In genomic region chr3:27371725-27372650, GRCm38 (mm10) we compare ENCODE assay signal across 10 mouse cellular contexts. TPM values are rescaled to one million over a fixed set of nuclear protein-coding genes. Genes with fewer than 3 reads are reported as not detected.
DNase-seq lines count a peak whose midpoint lies in the region; ATAC-seq and TF ChIP-seq lines count a peak whose summit lies in the region.
"Had no signal": no experiment of that assay in that cellular context is flagged by ENCODE, and none has a peak within 500 bp of the region (broad histone marks: within the 10 kb centered on the region; RNA-seq: fewer than 3 reads in every experiment).

No protein-coding gene starts in this region.

- in situ Hi-C loops in ES-E14 (cut with MboI; ENCODE audit: low sequenced_read_pairs in 2 of 2, unreplicated experiment in 2 of 2): no loop called here

- H3K36me3 ChIP-seq in heart, embryonic 13.5 days: no peaks in the 10 kb centered on the region
- no peaks in the 10 kb centered on the region for H3K36me3 ChIP-seq in ES-E14 (ENCODE audit: control insufficient read depth, insufficient read depth, low read length, poor library complexity, severe bottlenecking)
- no peaks in the 10 kb centered on the region for H3K36me3 ChIP-seq in forebrain, embryonic 16.5 days (ENCODE audit: control insufficient read depth, insufficient read depth)
- H3K36me3 ChIP-seq in midbrain, embryonic 14.5 days (ENCODE audit: control insufficient read depth, insufficient read depth, low read length): no peaks in the 10 kb centered on the region

- H3K4me1 ChIP-seq in heart, embryonic 13.5 days: peaks cover 11% of the 10 kb centered on the region
- peaks cover 0 to 6% of the 10 kb centered on the region in 2 experiments; a peak in 1 of 4 replicates for H3K4me1 ChIP-seq in ES-E14 (ENCODE audit: control insufficient read depth in 2 of 2, insufficient read depth in 2 of 2, low read length in 2 of 2, poor library complexity in 1 of 2)
- peaks cover 16% of the 10 kb centered on the region for H3K4me1 ChIP-seq in forebrain, embryonic 16.5 days (replicated peaks; ENCODE audit: control insufficient read depth, insufficient read depth, low read length)
- H3K4me1 ChIP-seq in midbrain, embryonic 14.5 days (ENCODE audit: control insufficient read depth, insufficient read depth, low read length): peaks cover 3% of the 10 kb centered on the region; the same call in 1 of the 2 replicates

- H3K9ac ChIP-seq in heart, embryonic 13.5 days: no peak overlapping the region
- 0 out of 2 replicates have a peak overlapping the region, but pooled peaks have one; percentile 4 for H3K9ac ChIP-seq in ES-E14 (ENCODE audit: insufficient read depth, low read depth, low read length, poor library complexity, severe bottlenecking)
- H3K9ac ChIP-seq in forebrain, embryonic 16.5 days (replicated peaks; ENCODE audit: low read depth, low read length): peak overlapping the region; percentile 46
- peak overlapping the region; percentile 40; the same call in 1 of the 2 replicates for H3K9ac ChIP-seq in midbrain, embryonic 14.5 days (replicated peaks; ENCODE audit: low read length)

- DNase-seq in heart, adult 8-10 months (ENCODE audit: low spot score): no peak
- no peak for DNase-seq in ES-E14 (ENCODE audit: low read depth, low spot score)
- peak; percentile 62 for DNase-seq in midbrain, embryonic 14.5 days
- DNase-seq in gastrocnemius, adult 18-20 months (ENCODE audit: low spot score): no peak
- no peak for DNase-seq in layer of hippocampus, adult 9-10 months (ENCODE audit: low spot score)

- peak overlapping the region; percentile 57 for H3K4me2 ChIP-seq in heart, embryonic 13.5 days
- H3K4me2 ChIP-seq in forebrain, embryonic 16.5 days (ENCODE audit: low read length): peak overlapping the region; percentile 94
- peak overlapping the region; percentile 96 for H3K4me2 ChIP-seq in midbrain, embryonic 14.5 days (ENCODE audit: low read length)

- WGBS in heart, embryonic 13.5 days: 2% methylated on average over 75 of the region's 77 CpGs
- under 1% methylated on average over 77 of the region's 77 CpGs for WGBS in forebrain, embryonic 16.5 days
- WGBS in midbrain, embryonic 14.5 days: 1% methylated on average over 75 of the region's 77 CpGs

- H3K27me3 ChIP-seq in heart, embryonic 13.5 days (replicated peaks): peaks cover 80% of the 10 kb centered on the region
- peaks cover 45% of the 10 kb centered on the region for H3K27me3 ChIP-seq in forebrain, embryonic 16.5 days (replicated peaks; ENCODE audit: control insufficient read depth, insufficient read depth, low read length)
- H3K27me3 ChIP-seq in midbrain, embryonic 14.5 days (ENCODE audit: control insufficient read depth, insufficient read depth, low read length): peaks cover 48% of the 10 kb centered on the region

- H3K9me3 ChIP-seq in heart, embryonic 13.5 days: no peaks in the 10 kb centered on the region
- no peaks in the 10 kb centered on the region for H3K9me3 ChIP-seq in ES-E14 (ENCODE audit: control insufficient read depth, insufficient read depth, low read depth, low read length)
- no peaks in the 10 kb centered on the region for H3K9me3 ChIP-seq in forebrain, embryonic 16.5 days (ENCODE audit: control insufficient read depth, low read length)
- no peaks in the 10 kb centered on the region for H3K9me3 ChIP-seq in midbrain, embryonic 14.5 days (ENCODE audit: control insufficient read depth, low read length)

- no peak overlapping the region for H3K27ac ChIP-seq in heart, embryonic 13.5 days (replicated peaks)
- no peak overlapping the region for H3K27ac ChIP-seq in ES-E14 (ENCODE audit: insufficient read depth, low read depth, low read length, poor library complexity, severe bottlenecking)
- H3K27ac ChIP-seq in forebrain, embryonic 16.5 days (ENCODE audit: low read length): no peak overlapping the region
- H3K27ac ChIP-seq in midbrain, embryonic 14.5 days (replicated peaks; ENCODE audit: low read depth, low read length): no peak overlapping the region

- no peak for ATAC-seq in heart, embryonic 13.5 days (ENCODE audit: extremely low read depth, insufficient number of reproducible peaks, low FRiP score, low TSS enrichment)
- ATAC-seq in forebrain, embryonic 16.5 days: peak; percentile 72
- peak; percentile 53 for ATAC-seq in midbrain, embryonic 14.5 days (ENCODE audit: low FRiP score, low TSS enrichment)
- no peak for ATAC-seq in cerebellum, adult (ENCODE audit: insufficient number of reproducible peaks, low FRiP score, low TSS enrichment)

- H3K4me3 ChIP-seq in heart, embryonic 13.5 days: peak overlapping the region; percentile 34
- H3K4me3 ChIP-seq in ES-E14 (ENCODE audit: insufficient read depth in 1 of 2, low read depth in 1 of 2, low read length in 2 of 2, poor library complexity in 1 of 2, severe bottlenecking in 1 of 2): peak overlapping the region; percentile 10 to 44; a peak in 2 of 4 replicates
- peak overlapping the region; percentile 48 for H3K4me3 ChIP-seq in forebrain, embryonic 16.5 days (replicated peaks; ENCODE audit: low read length)
- H3K4me3 ChIP-seq in midbrain, embryonic 14.5 days (replicated peaks; ENCODE audit: low read depth, low read length): peak overlapping the region; percentile 46
- H3K4me3 ChIP-seq: myocyte had no signal

TF ChIP-seq in ES-E14, 5 proteins besides CTCF, POLR2A, EP300 and RAD21:
- TF ChIP-seq HCFC1 (IDR thresholded peaks at IDR 0.05; ENCODE audit: borderline replicate concordance, insufficient read depth, low read length): no peak
- TF ChIP-seq ZC3H11A (IDR thresholded peaks at IDR 0.05; ENCODE audit: borderline replicate concordance, low read depth, low read length): no peak
- TF ChIP-seq ZNF384 (IDR thresholded peaks at IDR 0.05; ENCODE audit: low read depth, low read length): no peak
- TF ChIP-seq MAFK (IDR thresholded peaks at IDR 0.05; ENCODE audit: insufficient read depth, low read depth, low read length): no peak
- TF ChIP-seq CHD2 (IDR thresholded peaks at IDR 0.05; ENCODE audit: low read depth, low read length): no peak

RNA-seq across cellular contexts. Expression of gene Ghsr, which starts 0.8 kb away (rescaled TPM):
- not detected in 2 replicates for polyA plus RNA-seq in heart, embryonic 13.5 days (2015; fragmentation: Nextera tagmentation; extraction: Ambion mirVana)
- total RNA-seq in heart, adult 8-10 months (2022): not detected
- total RNA-seq in ES-E14 (2012; rRNA removed): 0.13 and 0.21 TPM in 2 replicates
- polyA plus RNA-seq in forebrain, embryonic 16.5 days (2015; fragmentation: Nextera tagmentation; extraction: Ambion mirVana): 0.05 and 0.09 TPM in 2 replicates
- 0.43 and 0.45 TPM in 2 replicates for polyA plus RNA-seq in midbrain, embryonic 14.5 days (2014; fragmentation: Nextera tagmentation; extraction: Ambion mirVana)
- total RNA-seq in gastrocnemius, adult 18-20 months (2021): not detected
- total RNA-seq: MEL had no signal
- polyA plus RNA-seq: myocyte had no signal

RNA-seq across cellular contexts. Expression of gene Tnfsf10, which starts 55.2 kb away (rescaled TPM):
- polyA plus RNA-seq in heart, embryonic 13.5 days (2015; fragmentation: Nextera tagmentation; extraction: Ambion mirVana): 0.11 and 0.31 TPM in 2 replicates
- total RNA-seq in heart, adult 8-10 months (2022): 1 to 10 TPM; 7.8 to 9.9 (median 9.6) TPM
- total RNA-seq in ES-E14 (2012; rRNA removed): 0.05 TPM in 1 of 2 replicates, not detected in the other
- polyA plus RNA-seq in forebrain, embryonic 16.5 days (2015; fragmentation: Nextera tagmentation; extraction: Ambion mirVana): 0.04 and 0.12 TPM in 2 replicates
- polyA plus RNA-seq in midbrain, embryonic 14.5 days (2014; fragmentation: Nextera tagmentation; extraction: Ambion mirVana): 0.13 TPM in 1 of 2 replicates, not detected in the other
- 1 to 10 TPM; 2.6 to 2.8 TPM for total RNA-seq in gastrocnemius, adult 18-20 months (2021)
- polyA plus RNA-seq: myocyte had no signal

Comparison
In these comparisons a context has a peak if more than half of its experiments do, and no peak if none do; other contexts are left out.
1. ATAC-seq: peak in forebrain, embryonic 16.5 days (single experiment) and midbrain, embryonic 14.5 days (single experiment); none in heart, embryonic 13.5 days (single experiment) and cerebellum, adult (single experiment).
2. Peak in every context shown above with its lines, with median percentiles within 50 percentile points of each other: H3K4me2 ChIP-seq and H3K4me3 ChIP-seq.